Mouse (Mus musculus) left cerebral cortex, adult 2 months (tissue): Measurements from ENCODE around the gene Chic2. TPM values are rescaled to one million over a fixed set of nuclear protein-coding genes. Genes with fewer than 3 reads are reported as not detected.

Experiments
- DNase-seq, 2 experiments: peaks; one replicate each; pipeline ENCODE4 v3.0.0; 2021 to 2022; ENCODE audit warnings: low spot score in 2 of 2, mixed read lengths in 1 of 2; ENCODE audit errors: extremely low spot score in 1 of 2
- H3K27ac ChIP-seq: fragments of 200-600 bp; 2 replicates; pipeline ENCODE4 v1.8.1; 2022
- H3K4me3 ChIP-seq: fragments of 200-600 bp; 2 replicates; pipeline ENCODE4 v1.8.1; 2022
- CTCF ChIP-seq: fragments of 200-600 bp; IDR thresholded peaks from 2 replicates; pipeline ENCODE4 v1.8.1; 2022; ENCODE audit warnings: antibody characterized with exemption, mild to moderate bottlenecking, moderate library complexity
- intact Hi-C: fragments of 180-260 bp; cut with DNase I; formaldehyde crosslinking; loops from one replicate; pipeline ENCODE4 v1.15.1; 2025
- long read RNA-seq, 2 experiments: library from polyadenylated mRNA; stranded (forward); transcript quantifications; one replicate each; pipeline ENCODE4 v2.0.0; 2021; ENCODE audit warnings: borderline mapping rate in 2 of 2
- total RNA-seq, 2 experiments: library from RNA; stranded (reverse); gene quantifications; 2 replicates each; pipeline ENCODE4 v1.2.3; 2021

Gene Chic2
- total RNA-seq: 10 to 100 TPM; 18.1 to 19.9 TPM
- long read RNA-seq, experiment 1, full-length matches to known transcripts: 10 of 11 reads
- long read RNA-seq, experiment 1, partial matches to known transcripts: 0 of 11 reads
- long read RNA-seq, experiment 1, other reads (novel, unspliced or antisense): 1 of 11 reads
- long read RNA-seq, experiment 2, full-length matches to known transcripts: 8 of 10 reads
- long read RNA-seq, experiment 2, partial matches to known transcripts: 1 of 10 reads
- long read RNA-seq, experiment 2, other reads (novel, unspliced or antisense): 1 of 10 reads

DNA sequence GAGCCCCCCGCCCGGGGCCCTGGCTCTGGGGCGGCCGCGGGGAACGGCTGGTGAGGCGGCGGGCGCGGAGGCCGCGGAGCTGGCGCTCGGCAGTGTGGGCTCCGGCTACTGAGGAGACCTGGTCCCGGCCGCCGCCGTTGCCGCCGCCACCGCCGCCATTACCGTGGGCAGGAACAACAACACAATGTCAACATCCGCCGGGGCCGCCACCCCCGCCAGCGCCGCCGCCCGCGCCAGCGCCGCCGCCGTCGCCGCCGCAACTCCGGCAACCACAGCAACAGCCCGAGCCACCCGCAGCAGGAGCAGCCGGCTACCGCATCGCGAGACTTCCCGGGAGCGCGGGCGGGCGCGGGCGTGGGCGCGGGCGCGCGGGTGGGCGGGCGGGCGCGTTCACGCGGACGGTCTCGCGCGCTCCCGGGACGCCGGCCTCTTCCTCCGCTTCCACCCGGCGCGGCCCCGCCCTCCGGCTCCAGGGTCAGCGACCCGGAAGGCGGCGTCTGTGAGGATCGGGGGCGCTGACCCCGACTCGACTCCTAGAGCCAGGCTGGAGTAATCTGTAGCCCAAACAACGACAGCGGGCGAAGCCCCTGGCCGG is at the start of gene Chic2:
Gene Chic2 (minus strand): TSS at position 465 of the 595 bp plus-strand sequence.
- Histone ChIP-seq H3K27ac (peak within 1 kb of the TSS; percentile 93), H3K4me3 (peak within 1 kb of the TSS; percentile 75)
- intact Hi-C loops: loop anchor here (5.0 kb wide), 3 partner anchors 47 to 102 kb away; no protein-coding TSS in a partner anchor
- peak; percentile 75 to 83 for DNase-seq
- TF ChIP-seq CTCF: no peak

DNA sequence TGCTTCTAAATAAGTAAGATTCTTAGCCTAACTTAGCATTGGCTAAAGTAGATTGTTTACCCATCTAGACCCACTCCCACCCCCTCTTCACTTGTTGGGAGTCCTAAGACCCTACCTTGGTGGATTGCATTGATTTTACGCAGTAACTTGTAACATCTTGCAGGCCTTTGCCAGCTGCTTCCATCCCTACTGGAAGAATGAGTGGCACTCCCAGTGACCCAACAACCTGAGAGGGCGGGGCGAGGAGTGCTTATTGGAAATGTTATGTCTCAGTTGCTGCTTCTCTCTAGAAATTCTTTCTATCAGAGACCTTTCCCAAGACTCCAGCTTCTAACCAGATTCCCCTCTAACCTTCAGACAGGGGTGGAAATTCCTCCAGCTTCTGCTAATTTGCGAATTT is 41.3 kb upstream of the Chic2 start:
- no peak for TF ChIP-seq CTCF
- intact Hi-C loops: loop anchor here (10.0 kb wide), 1 partner anchor 1431 kb away; the partner anchor contains the start of gene Spata18
- no peak for DNase-seq
- Histone ChIP-seq H3K27ac (no peak overlapping the region), H3K4me3 (no peak overlapping the region)

DNA sequence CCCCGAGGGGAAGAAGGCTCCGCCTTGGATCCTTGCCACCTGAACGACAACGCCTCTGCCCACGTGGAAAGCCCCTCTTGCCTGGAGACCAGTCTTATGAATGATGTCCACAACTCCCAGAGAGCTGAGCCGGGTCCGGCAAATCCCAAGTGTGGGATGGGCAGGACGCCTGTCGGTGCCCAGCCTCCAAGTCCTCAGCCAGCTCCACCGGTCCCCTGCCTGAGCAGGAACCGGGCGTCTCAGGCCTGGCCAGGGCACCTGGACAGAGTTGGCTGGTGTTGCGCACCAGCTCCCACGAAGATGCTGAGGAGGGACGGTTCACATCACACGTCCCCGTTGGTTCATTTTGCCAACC is 40.9 kb upstream of the Chic2 start:
- TF ChIP-seq CTCF: no peak
- Histone ChIP-seq H3K4me3 (no peak overlapping the region), H3K27ac (no peak overlapping the region)
- intact Hi-C loops: loop anchor here (10.0 kb wide), 1 partner anchor 1431 kb away; the partner anchor contains the start of gene Spata18
- no peak for DNase-seq

DNA sequence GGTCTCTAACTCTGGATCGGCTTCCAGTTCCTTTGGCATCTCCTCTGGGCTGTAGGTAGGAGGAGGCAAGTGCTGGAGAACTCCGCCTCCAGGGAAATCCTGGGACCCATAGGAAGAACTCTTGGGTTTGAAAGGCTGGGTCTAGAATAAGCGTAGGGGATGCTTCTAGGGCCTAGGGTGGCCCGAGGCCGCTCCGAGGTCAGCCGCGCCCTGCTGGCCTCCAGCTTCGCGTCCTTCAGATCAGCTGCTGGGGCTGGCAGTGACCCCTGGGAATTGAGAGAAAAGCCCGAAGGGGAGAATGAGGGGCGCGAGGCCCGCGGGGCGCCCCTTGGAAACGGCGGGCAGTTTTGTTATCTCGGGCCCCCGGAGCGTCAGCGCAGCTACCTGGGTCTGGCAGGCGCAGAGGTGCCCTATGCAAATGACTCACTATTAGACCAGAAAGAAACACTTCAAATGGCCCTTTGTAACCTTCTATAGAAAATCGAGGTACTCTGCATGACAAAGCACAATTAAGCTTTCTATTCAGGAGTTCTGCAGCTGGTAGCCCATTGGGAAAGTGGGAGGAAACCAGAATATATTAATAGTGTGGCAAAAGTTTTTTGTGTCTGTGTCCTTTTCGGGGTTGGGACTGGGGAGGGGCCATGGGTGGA is 40.4 kb upstream of the Chic2 start:
- no peak for TF ChIP-seq CTCF
- Histone ChIP-seq H3K4me3 (no peak overlapping the region), H3K27ac (no peak overlapping the region)
- intact Hi-C loops: loop anchor here (10.0 kb wide), 1 partner anchor 1430 kb away; the partner anchor contains the start of gene Spata18
- DNase-seq: no peak

DNA sequence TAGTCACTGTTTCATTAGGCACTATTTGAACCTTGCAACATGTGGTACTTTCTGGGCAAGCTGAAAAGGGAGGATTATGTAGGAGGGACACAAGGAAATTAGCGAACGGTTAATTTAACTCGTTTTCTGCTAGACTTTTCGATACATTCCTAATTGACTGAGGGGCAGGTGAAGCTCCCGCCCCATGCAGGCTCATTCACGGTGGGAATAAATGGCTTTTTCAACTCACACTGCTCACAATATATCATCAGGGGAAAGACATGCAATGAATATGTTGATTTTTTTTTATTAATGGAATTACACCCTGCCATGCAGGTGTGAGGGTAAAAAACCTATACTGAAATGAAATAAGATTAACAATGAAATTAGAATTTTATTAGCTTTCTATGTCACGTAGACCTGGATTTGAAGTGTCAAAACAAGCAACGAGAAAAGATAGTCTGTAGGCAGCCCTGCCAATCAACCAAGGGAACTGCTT is 39.9 kb upstream of the Chic2 start:
- no peak for TF ChIP-seq CTCF
- intact Hi-C loops: loop anchor here (10.0 kb wide), 1 partner anchor 1430 kb away; the partner anchor contains the start of gene Spata18
- no peak overlapping the region for H3K4me3 ChIP-seq
- no peak overlapping the region for H3K27ac ChIP-seq
- no peak for DNase-seq

DNA sequence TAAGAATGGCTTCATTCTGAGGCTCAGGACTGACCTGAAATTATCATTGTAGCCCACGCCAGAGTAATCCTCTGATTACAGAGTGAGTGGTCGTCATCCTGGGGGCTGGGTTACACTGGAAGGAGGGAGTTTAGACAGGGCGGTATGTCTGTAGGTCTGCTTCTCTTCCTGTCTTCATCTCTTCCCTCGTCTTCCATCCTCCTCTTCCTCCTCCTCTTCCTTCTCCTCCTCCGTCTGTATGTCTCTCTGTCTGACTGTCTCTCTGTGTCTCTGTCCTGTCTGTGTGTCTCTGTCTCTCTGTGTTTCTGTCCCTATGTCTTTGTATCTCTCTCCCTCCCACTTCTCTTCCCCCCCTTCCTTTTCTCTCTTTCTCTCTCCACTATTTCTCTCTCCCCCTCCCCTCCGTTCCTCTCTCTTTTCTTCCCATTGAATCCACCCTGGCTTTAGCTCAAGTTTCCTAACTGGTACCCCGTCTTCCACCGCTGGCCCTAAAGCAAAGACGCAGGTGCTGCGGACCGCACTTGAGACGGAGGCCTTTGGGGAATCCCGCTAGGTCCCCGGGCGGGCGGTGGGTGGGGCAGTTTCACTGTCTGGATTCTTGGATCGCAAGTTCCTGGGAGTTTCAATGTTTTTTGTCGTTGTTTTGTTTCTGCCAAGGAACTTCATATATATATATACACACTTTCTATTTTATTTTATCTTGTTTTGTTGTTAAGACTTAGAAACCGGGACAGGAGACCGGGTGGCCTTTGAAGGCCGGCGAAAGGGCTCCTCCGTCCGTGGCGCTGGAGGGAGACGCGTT is 39.2 kb upstream of the Chic2 start:
- no peak overlapping the region for H3K27ac ChIP-seq
- intact Hi-C loops: loop anchor here (10.0 kb wide), 1 partner anchor 1429 kb away; the partner anchor contains the start of gene Spata18
- no peak overlapping the region for H3K4me3 ChIP-seq
- DNase-seq: no peak
- TF ChIP-seq CTCF: no peak

DNA sequence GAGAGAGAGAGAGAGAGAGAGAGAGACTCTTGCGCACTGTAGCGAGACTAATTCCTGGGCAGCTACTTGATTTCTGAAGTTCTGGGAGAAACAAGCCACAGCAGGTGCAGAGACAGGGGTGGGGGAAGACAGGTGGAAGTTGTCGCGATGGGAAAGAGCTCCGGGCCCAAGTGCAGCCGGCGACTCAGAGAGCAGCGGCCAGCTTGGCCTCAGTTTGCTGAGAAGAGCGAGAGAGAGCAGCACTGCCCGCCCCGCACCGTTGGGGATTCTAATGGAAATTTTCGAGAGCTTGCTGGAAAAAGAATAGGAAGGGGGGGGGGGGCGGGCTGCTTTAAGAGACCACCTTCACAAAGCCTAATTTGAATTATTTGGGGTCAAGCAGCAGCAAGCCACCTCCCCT is 38.5 kb upstream of the Chic2 start:
- H3K4me3 ChIP-seq: no peak overlapping the region
- TF ChIP-seq CTCF: no peak
- intact Hi-C loops: loop anchor here (10.0 kb wide), 1 partner anchor 1428 kb away; the partner anchor contains the start of gene Spata18
- DNase-seq: no peak
- no peak overlapping the region for H3K27ac ChIP-seq

DNA sequence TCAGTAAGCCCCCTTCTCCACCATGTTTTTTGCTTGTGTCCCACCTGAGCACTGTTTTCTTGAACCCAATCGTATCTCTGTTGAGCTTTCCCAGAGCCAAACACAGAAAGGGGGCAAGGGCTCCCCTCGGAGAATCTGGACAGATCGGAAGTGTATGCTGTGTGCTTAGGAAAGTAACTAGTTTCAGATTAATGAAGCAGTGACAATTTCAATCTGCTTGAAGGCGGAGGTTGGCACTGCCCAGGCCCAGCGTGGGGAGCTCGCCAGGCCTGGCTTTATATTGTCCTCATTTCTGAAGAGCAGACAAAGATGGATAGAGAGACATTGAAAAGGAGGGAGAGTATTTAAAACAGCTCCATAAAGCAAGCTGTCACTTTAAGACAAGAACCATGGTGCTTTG is 37.9 kb upstream of the Chic2 start:
- no peak overlapping the region for H3K4me3 ChIP-seq
- no peak for TF ChIP-seq CTCF
- H3K27ac ChIP-seq: no peak overlapping the region
- DNase-seq: no peak
- intact Hi-C loops: loop anchor here (10.0 kb wide), 1 partner anchor 1428 kb away; the partner anchor contains the start of gene Spata18

DNA sequence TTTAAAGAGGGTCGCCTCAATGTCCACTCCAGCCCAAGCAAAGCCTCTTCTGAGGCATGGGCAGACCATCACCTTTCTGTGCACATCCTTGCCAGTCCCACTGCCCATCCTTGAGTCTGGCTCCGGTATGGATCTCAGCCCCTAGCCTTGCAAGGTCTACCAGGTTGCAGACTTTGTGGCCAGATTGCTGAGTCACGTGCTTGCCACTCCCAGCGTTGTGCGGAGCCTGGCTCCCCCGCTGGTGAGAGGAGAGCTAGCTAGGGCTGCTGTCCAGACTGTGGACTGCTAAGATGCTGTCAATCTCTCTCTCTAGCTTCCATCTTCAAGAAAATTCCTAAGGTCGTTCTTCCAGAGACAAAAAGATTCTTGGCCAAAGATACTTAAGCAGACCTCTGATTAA is 35.0 kb upstream of the Chic2 start:
- no peak overlapping the region for H3K27ac ChIP-seq
- no peak overlapping the region for H3K4me3 ChIP-seq
- DNase-seq: no peak
- no peak for TF ChIP-seq CTCF
- intact Hi-C loops: no loop called here

DNA sequence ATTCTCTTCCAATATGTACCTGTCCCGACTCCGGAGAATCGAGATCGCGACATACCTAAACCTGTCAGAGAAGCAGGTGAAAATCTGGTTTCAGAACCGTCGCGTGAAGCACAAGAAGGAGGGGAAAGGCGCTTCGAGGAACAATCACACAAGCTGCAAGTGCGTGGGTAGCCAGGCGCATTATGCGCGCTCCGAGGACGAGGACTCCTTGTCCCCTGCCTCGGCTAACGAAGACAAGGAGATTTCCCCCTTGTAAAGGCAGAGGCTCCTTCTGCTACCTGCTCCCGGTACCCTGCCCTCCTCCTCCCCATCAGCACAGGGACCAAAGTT is 32.4 kb upstream of the Chic2 start:
- Histone ChIP-seq H3K4me3 (no peak overlapping the region), H3K27ac (no peak overlapping the region)
- no peak for TF ChIP-seq CTCF
- no peak for DNase-seq
- intact Hi-C loops: no loop called here

DNA sequence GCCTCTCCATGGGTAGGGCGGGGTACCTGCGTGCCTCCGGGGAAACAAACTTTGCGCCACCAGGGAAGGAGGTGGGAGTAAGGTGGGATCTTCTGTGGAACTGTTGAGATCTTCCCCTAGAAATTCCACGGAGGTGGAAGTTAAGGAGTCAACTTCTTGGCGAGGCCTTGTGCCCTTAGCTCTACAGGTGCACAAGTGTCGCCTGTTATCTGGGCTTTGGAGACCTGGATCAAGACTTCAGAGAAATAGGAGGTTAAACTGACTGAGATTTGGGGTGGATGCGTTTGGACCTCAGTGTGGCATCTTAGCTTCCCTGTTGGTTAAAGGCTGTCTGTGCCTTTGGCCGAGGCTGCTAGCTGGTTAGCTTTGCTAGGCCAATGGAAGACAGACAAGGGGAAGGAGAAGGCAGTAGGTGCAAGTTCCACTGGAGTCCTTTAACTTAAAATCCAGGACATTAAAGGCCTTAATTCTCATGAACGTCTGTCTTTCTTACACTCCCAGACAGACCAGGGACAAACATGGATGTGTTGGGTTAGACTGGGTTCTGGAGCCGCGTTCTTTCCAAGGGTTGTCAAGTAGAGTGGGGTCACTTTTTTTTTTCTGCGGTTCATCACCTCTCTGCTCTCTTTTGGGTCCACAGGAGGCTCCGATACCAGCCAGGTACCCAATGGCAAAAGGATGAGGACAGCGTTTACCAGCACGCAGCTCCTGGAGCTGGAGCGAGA is 31.9 kb upstream of the Chic2 start:
- no peak overlapping the region for H3K4me3 ChIP-seq
- no peak for DNase-seq
- intact Hi-C loops: no loop called here
- TF ChIP-seq CTCF: no peak
- no peak overlapping the region for H3K27ac ChIP-seq
